Mouse (Mus musculus) neural tube, embryonic 14.5 days (tissue): ENCODE results near the gene Dlg3. TPM values are rescaled to one million over a fixed set of nuclear protein-coding genes. Genes with fewer than 3 reads are reported as not detected.

Experiments
- ATAC-seq: fragments of 200-750 bp; cut with Nextera tagmentation; 2 replicates; pipeline ENCODE4 v1.8.0; 2017; ENCODE audit warnings: low read depth, mild to moderate bottlenecking, moderate TSS enrichment, moderate library complexity
- H3K27ac ChIP-seq: fragments of 300-500 bp; sonication (generic); 2 replicates; pipeline ENCODE4 v1.5.1; 2014; ENCODE audit warnings: low read depth, mild to moderate bottlenecking, control low read depth, low read length, moderate library complexity, mixed read lengths
- H3K27me3 ChIP-seq: fragments of 300-500 bp; sonication (generic); 2 replicates; pipeline ENCODE4 v1.6.1; 2014; ENCODE audit warnings: low read length; ENCODE audit not compliant: control insufficient read depth, insufficient read depth
- H3K36me3 ChIP-seq: fragments of 300-500 bp; sonication (generic); 2 replicates; pipeline ENCODE4 v1.6.1; 2014; ENCODE audit warnings: low read length, mixed read lengths; ENCODE audit not compliant: control insufficient read depth, insufficient read depth
- H3K4me1 ChIP-seq: fragments of 300-500 bp; sonication (generic); 2 replicates; pipeline ENCODE4 v1.6.1; 2014; ENCODE audit warnings: low read length; ENCODE audit not compliant: control insufficient read depth, insufficient read depth
- H3K4me2 ChIP-seq: fragments of 300-500 bp; sonication (generic); 2 replicates; pipeline ENCODE4 v1.6.1; 2014; ENCODE audit warnings: mild to moderate bottlenecking, low read depth, low read length, control low read depth
- H3K4me3 ChIP-seq: fragments of 300-500 bp; sonication (generic); 2 replicates; pipeline ENCODE4 v1.5.1; 2014; ENCODE audit warnings: low read depth, low read length, control low read depth, mixed read lengths
- H3K9ac ChIP-seq: fragments of 300-500 bp; sonication (generic); replicated peaks from 2 replicates; pipeline ENCODE4 v1.6.1; 2014; ENCODE audit warnings: low read depth, mild to moderate bottlenecking, control low read depth, low read length, mixed read lengths
- H3K9me3 ChIP-seq: fragments of 300-500 bp; sonication (generic); 2 replicates; pipeline ENCODE4 v1.6.1; 2016; ENCODE audit warnings: low read length; ENCODE audit not compliant: control insufficient read depth
- WGBS: fragments of 180-500 bp; shearing (Covaris S2); extraction: QIAGEN DNeasy Blood & Tissue Kit; methylation state at CpG from one replicate; pipeline ENCODE4 v1.1.7; 2014; 5-methylcytosine and 5-hydroxymethylcytosine counted together
- polyA plus RNA-seq: library from polyadenylated mRNA; unstranded; fragments of >200 nt; fragmentation: Nextera tagmentation; extraction: Ambion mirVana; gene quantifications from 2 replicates; pipeline ENCODE4 v1.2.1, GENCODE M21; 2014

The Dlg3 gene
- polyA plus RNA-seq, 1 experiment from 2014 or later, result 12.9 TPM

GRCm38 (mm10) chrX:100814139-100814538 is 46.6 kb downstream of the Dlg3 start:
- Histone ChIP-seq H3K36me3 (peaks cover 11% of the 10 kb centered on the region; the same call in 1 of the 2 replicates), H3K9ac (no peak overlapping the region), H3K4me3 (no peak overlapping the region), H3K27ac (no peak overlapping the region), H3K9me3 (no peaks in the 10 kb centered on the region), H3K27me3 (no peaks in the 10 kb centered on the region), H3K4me1 (no peaks in the 10 kb centered on the region), H3K4me2 (no peak overlapping the region)
- WGBS, result 95% methylated on average over 8 of the region's 8 CpGs
- no peak for ATAC-seq

DNA sequence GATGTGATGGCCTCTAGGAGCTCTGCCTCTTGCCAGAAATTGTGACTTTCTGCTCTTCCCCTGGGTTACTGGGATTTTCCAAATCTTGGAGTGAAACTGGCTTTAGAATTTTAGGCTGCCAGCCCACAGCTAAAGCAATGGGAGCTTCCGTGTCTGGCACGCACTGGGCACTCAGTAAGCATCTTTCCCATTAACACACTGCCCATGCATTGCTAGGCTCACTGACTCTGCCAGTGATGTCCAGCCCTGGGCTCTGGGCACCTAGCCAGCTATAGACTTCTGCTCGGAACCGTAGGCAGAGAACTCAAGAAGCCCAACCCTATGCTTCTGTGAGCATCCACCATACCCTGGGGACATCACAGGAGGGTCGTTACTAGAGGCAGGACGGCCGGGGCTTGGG is 48.2 kb downstream of the Dlg3 start:
- no peaks in the 10 kb centered on the region for H3K4me1 ChIP-seq
- peaks cover 7% of the 10 kb centered on the region; the same call in 1 of the 2 replicates for H3K36me3 ChIP-seq
- no peaks in the 10 kb centered on the region for H3K27me3 ChIP-seq
- no peak overlapping the region for H3K9ac ChIP-seq
- H3K9me3 ChIP-seq, result no peaks in the 10 kb centered on the region
- WGBS, result 65% methylated on average over 7 of the region's 7 CpGs
- H3K4me2 ChIP-seq, result no peak overlapping the region
- H3K27ac ChIP-seq, result no peak overlapping the region
- H3K4me3 ChIP-seq, result no peak overlapping the region
- no peak for ATAC-seq

DNA sequence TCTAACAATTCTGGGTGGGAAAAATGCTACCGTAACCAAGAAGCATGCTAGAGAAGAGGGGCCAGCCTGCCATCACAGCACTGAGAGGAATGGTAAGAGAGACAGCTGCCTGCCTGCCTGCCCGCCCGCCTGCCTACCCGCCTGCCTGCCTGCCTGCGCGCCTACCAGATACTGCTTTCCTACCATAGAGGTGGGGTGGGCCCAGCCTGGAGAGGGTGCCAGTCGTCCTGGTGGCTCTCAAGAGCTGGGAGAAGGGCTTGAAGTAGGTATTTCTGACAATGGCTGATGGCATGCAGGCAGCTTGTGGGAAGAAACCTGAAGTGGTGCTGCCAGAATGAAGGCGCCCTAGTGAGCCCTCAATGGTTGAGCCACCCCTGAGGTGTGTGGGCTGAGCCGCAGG is 51.2 kb downstream of the Dlg3 start:
- no peak for ATAC-seq

GRCm38 (mm10) chrX:100821149-100821548 is 53.6 kb downstream of the Dlg3 start:
- WGBS, result 46% methylated on average over 1 of the region's 1 CpGs
- H3K27me3 ChIP-seq, result no peaks in the 10 kb centered on the region
- H3K36me3 ChIP-seq, result peaks cover 3% of the 10 kb centered on the region; the same call in 1 of the 2 replicates
- no peak overlapping the region for H3K4me3 ChIP-seq
- no peaks in the 10 kb centered on the region for H3K4me1 ChIP-seq
- ATAC-seq, result peak; percentile 39; the same call in 1 of the 2 replicates
- H3K9ac ChIP-seq, result no peak overlapping the region
- H3K4me2 ChIP-seq, result no peak overlapping the region
- no peaks in the 10 kb centered on the region for H3K9me3 ChIP-seq
- no peak overlapping the region for H3K27ac ChIP-seq

More for the DNA sequence above, 51.2 kb downstream of the Dlg3 start:
- Histone ChIP-seq H3K27me3 (no peaks in the 10 kb centered on the region), H3K36me3 (peaks cover 3% of the 10 kb centered on the region; the same call in 1 of the 2 replicates), H3K4me2 (no peak overlapping the region), H3K27ac (no peak overlapping the region), H3K9ac (no peak overlapping the region), H3K9me3 (no peaks in the 10 kb centered on the region), H3K4me3 (no peak overlapping the region), H3K4me1 (no peaks in the 10 kb centered on the region)
- 87% methylated on average over 9 of the region's 9 CpGs for WGBS

GRCm38 (mm10) chrX:100825557-100825956 is 58.0 kb downstream of the Dlg3 start:
- H3K4me3 ChIP-seq, result no peak overlapping the region
- no peak for ATAC-seq
- H3K4me1 ChIP-seq, result no peaks in the 10 kb centered on the region
- WGBS, result 93% methylated on average over 1 of the region's 1 CpGs
- H3K27me3 ChIP-seq, result no peaks in the 10 kb centered on the region
- H3K36me3 ChIP-seq, result no peaks in the 10 kb centered on the region
- no peak overlapping the region for H3K9ac ChIP-seq
- H3K27ac ChIP-seq, result no peak overlapping the region
- no peak overlapping the region for H3K4me2 ChIP-seq
- no peaks in the 10 kb centered on the region for H3K9me3 ChIP-seq

DNA sequence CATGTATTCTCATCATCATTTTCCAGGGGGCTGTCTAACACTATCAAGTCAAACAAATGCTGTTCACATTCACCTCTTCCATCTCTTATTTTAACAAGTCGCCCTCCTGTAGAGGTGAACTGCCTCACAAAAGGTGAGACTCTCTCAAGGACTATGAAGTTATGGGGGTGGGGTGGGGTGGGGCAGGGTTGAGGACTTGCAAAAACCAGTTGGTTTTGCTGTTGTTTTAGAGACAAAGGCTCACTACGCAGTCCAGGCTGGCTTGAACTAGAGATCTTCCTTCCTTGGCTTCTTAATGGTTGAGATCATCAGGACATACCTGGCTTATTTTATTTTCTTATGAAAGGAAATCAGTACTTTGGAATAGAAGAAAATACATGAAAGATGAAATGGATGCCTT is 65.3 kb downstream of the Dlg3 start:
- Histone ChIP-seq H3K4me1 (no peaks in the 10 kb centered on the region), H3K9ac (no peak overlapping the region), H3K4me2 (no peak overlapping the region), H3K9me3 (no peaks in the 10 kb centered on the region), H3K4me3 (no peak overlapping the region), H3K27ac (no peak overlapping the region), H3K36me3 (no peaks in the 10 kb centered on the region), H3K27me3 (no peaks in the 10 kb centered on the region)
- no peak for ATAC-seq
- WGBS, result 93% methylated on average over 2 of the region's 2 CpGs

DNA sequence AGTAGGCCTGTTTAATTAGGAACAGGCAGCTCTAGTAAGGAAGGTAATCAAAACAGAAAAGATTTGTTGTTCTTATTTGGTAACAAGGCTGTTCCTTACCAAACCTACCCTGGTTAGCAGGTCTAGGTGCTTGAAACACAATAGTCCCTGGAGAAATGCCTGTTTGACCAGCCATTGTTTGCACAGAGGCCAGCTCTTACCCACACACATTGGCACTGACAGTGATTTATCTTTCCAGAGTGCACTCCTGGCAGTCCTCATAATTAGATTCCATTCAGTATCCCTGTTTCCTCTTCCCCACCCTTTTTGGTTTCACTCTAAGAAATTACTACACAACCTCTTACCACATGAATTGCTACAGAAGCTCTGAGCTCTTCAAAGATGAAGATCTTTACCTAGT is 71.7 kb downstream of the Dlg3 start:
- Histone ChIP-seq H3K4me3 (no peak overlapping the region), H3K36me3 (no peaks in the 10 kb centered on the region), H3K27ac (no peak overlapping the region), H3K9me3 (no peaks in the 10 kb centered on the region), H3K9ac (no peak overlapping the region), H3K4me2 (no peak overlapping the region), H3K27me3 (no peaks in the 10 kb centered on the region), H3K4me1 (no peaks in the 10 kb centered on the region)
- no peak for ATAC-seq

Other genes starting within 250 kb of the Dlg3 start
- gene Dgat2l6, start 242.9 kb upstream of the Dlg3 start, polyA plus RNA-seq, result not detected in 2 replicates
- not detected in 2 replicates for gene Awat1, start 195.5 kb upstream of the Dlg3 start, polyA plus RNA-seq
- gene P2ry4, start 172.9 kb upstream of the Dlg3 start, polyA plus RNA-seq, result not detected in 2 replicates
- not detected in 2 replicates for gene Arr3, start 162.2 kb upstream of the Dlg3 start, polyA plus RNA-seq
- 2.1 and 3.4 TPM in 2 replicates for gene Kif4, start 142.0 kb upstream of the Dlg3 start, polyA plus RNA-seq
- gene Pdzd11, start 141.2 kb upstream of the Dlg3 start, polyA plus RNA-seq, result 98.9 and 101 TPM in 2 replicates
- 40.8 and 43.5 TPM in 2 replicates for gene Gdpd2, start 37.8 kb upstream of the Dlg3 start, polyA plus RNA-seq